Mouse (Mus musculus): Measurements from ENCODE around the gene Ghrl.

DNA sequence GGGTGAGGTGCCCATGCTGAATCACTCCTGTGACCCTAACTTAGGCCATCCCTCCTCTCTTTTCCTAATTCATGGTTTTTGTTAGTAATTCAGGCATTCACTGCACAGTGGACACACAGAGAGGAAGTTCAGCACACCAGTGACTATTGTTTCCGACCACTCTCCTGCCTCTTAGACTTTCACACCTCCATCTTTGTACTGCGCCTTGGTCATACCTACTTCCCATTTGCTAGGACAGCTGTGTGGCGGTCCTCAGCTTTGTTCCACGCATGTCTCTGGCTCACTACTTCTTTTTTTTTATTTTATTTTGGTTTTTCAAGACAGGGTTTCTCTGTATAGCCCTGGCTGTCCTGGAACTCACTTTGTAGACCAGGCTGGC lies 28.6 kb downstream of the Ghrl start:
- TF ChIP-seq CTCF (IDR thresholded peaks at IDR 0.05; ENCODE audit: extremely low read depth, insufficient read depth, insufficient read length, insufficient replicate concordance) (no peak), POLR2A (IDR thresholded peaks at IDR 0.05; ENCODE audit: low read depth, low read length) (no peak)
